Mouse (Mus musculus): ENCODE measurements around the gene Cela3b. TPM values are rescaled to one million over a fixed set of nuclear protein-coding genes. Genes with fewer than 3 reads are reported as not detected.

The Cela3b gene
- polyA plus RNA-seq, 1 experiment, result not detected

GRCm38 (mm10) chr4:137388059-137388794, 42.1 kb downstream of the Cela3b start:
- Histone ChIP-seq H3ac (ENCODE audit: control insufficient read depth, insufficient read length, low read depth) (peak overlapping the region; percentile 75), H3K4me3 (ENCODE audit: insufficient read depth, poor library complexity, severe bottlenecking) (peak overlapping the region; percentile 56), H3K27me3 (ENCODE audit: control insufficient read depth, insufficient read depth, insufficient read length) (no peaks in the 10 kb centered on the region), H3K79me3 (ENCODE audit: low read depth) (peaks cover 7% of the 10 kb centered on the region), H3K79me2 (ENCODE audit: control insufficient read depth, insufficient read depth) (peaks cover 11% of the 10 kb centered on the region), H3K36me3 (ENCODE audit: control insufficient read depth, insufficient read depth) (no peaks in the 10 kb centered on the region)
- TF ChIP-seq MAX (IDR thresholded peaks at IDR 0.05) (peak; percentile 53), CTCF (IDR thresholded peaks at IDR 0.05; ENCODE audit: control insufficient read depth, insufficient read depth, insufficient read length) (no peak)

GRCm38 (mm10) chr4:137387482-137388058, 42.8 kb downstream of the Cela3b start:
- Histone ChIP-seq H3K36me3 (ENCODE audit: control insufficient read depth, insufficient read depth) (no peaks in the 10 kb centered on the region), H3ac (ENCODE audit: control insufficient read depth, insufficient read length, low read depth) (peak overlapping the region; percentile 76), H3K4me3 (ENCODE audit: insufficient read depth, poor library complexity, severe bottlenecking) (peak overlapping the region; percentile 56), H3K79me2 (ENCODE audit: control insufficient read depth, insufficient read depth) (peaks cover 11% of the 10 kb centered on the region), H3K27me3 (ENCODE audit: control insufficient read depth, insufficient read depth, insufficient read length) (no peaks in the 10 kb centered on the region), H3K79me3 (ENCODE audit: low read depth) (peaks cover 7% of the 10 kb centered on the region)
- no peak for TF ChIP-seq FOSL1 (IDR thresholded peaks at IDR 0.05; ENCODE audit: insufficient read depth, low read length, poor library complexity, severe bottlenecking)
- TF ChIP-seq CEBPB (IDR thresholded peaks at IDR 0.05; ENCODE audit: low read depth), result no peak
- no peak for TF ChIP-seq MYOG (IDR thresholded peaks at IDR 0.05; ENCODE audit: control insufficient read depth, extremely low read depth, insufficient read length)
- no peak for TF ChIP-seq CTCF (IDR thresholded peaks at IDR 0.05; ENCODE audit: control insufficient read depth, insufficient read depth, insufficient read length)
- no peak for TF ChIP-seq USF1 (IDR thresholded peaks at IDR 0.05; ENCODE audit: low read depth)
- no peak for TF ChIP-seq MYOD1 (IDR thresholded peaks at IDR 0.05; ENCODE audit: control insufficient read depth, insufficient read length, low read depth)
- no peak for TF ChIP-seq MAX (IDR thresholded peaks at IDR 0.05)

- Histone ChIP-seq H3K79me2 (ENCODE audit: control insufficient read depth, insufficient read depth) (peaks cover 11% of the 10 kb centered on the region), H3K27me3 (ENCODE audit: control insufficient read depth, insufficient read depth, insufficient read length) (no peaks in the 10 kb centered on the region), H3K36me3 (ENCODE audit: control insufficient read depth, insufficient read depth) (peaks cover 2% of the 10 kb centered on the region), H3K79me3 (ENCODE audit: low read depth) (peaks cover 5% of the 10 kb centered on the region), H3ac (ENCODE audit: control insufficient read depth, insufficient read length, low read depth) (no peak overlapping the region), H3K4me3 (ENCODE audit: insufficient read depth, poor library complexity, severe bottlenecking) (no peak overlapping the region)
- TF ChIP-seq USF1 (IDR thresholded peaks at IDR 0.05; ENCODE audit: low read depth), result no peak
- TF ChIP-seq CEBPB (IDR thresholded peaks at IDR 0.05; ENCODE audit: low read depth), result no peak
- no peak for TF ChIP-seq MYOD1 (IDR thresholded peaks at IDR 0.05; ENCODE audit: control insufficient read depth, insufficient read length, low read depth)
- TF ChIP-seq MAX (IDR thresholded peaks at IDR 0.05), result no peak
- TF ChIP-seq MYOG (IDR thresholded peaks at IDR 0.05; ENCODE audit: control insufficient read depth, extremely low read depth, insufficient read length), result no peak
- no peak for TF ChIP-seq CTCF (IDR thresholded peaks at IDR 0.05; ENCODE audit: control insufficient read depth, insufficient read depth, insufficient read length)
- no peak for TF ChIP-seq FOSL1 (IDR thresholded peaks at IDR 0.05; ENCODE audit: insufficient read depth, low read length, poor library complexity, severe bottlenecking)
Measured at GRCm38 (mm10) chr4:137380702-137381605, 49.4 kb downstream of the Cela3b start.

GRCm38 (mm10) chr4:137379713-137380255, 50.6 kb downstream of the Cela3b start:
- no peak overlapping the region for H3ac ChIP-seq (ENCODE audit: control insufficient read depth, insufficient read length, low read depth)
- H3K4me3 ChIP-seq (ENCODE audit: insufficient read depth, poor library complexity, severe bottlenecking), result no peak overlapping the region

GRCm38 (mm10) chr4:137379085-137379484, 51.3 kb downstream of the Cela3b start:
- peaks cover 2% of the 10 kb centered on the region for H3K36me3 ChIP-seq (ENCODE audit: control insufficient read depth, insufficient read depth)
- H3ac ChIP-seq (ENCODE audit: control insufficient read depth, insufficient read length, low read depth), result no peak overlapping the region
- TF ChIP-seq MYOD1 (IDR thresholded peaks at IDR 0.05; ENCODE audit: control insufficient read depth, insufficient read length, low read depth), result no peak
- no peak for TF ChIP-seq CEBPB (IDR thresholded peaks at IDR 0.05; ENCODE audit: low read depth)
- no peaks in the 10 kb centered on the region for H3K27me3 ChIP-seq (ENCODE audit: control insufficient read depth, insufficient read depth, insufficient read length)
- no peak overlapping the region for H3K4me3 ChIP-seq (ENCODE audit: insufficient read depth, poor library complexity, severe bottlenecking)
- H3K79me2 ChIP-seq (ENCODE audit: control insufficient read depth, insufficient read depth), result peaks cover 11% of the 10 kb centered on the region
- H3K79me3 ChIP-seq (ENCODE audit: low read depth), result peaks cover 5% of the 10 kb centered on the region

More at GRCm38 (mm10) chr4:137379713-137380255, 50.6 kb downstream of the Cela3b start:
- TF ChIP-seq USF1 (IDR thresholded peaks at IDR 0.05; ENCODE audit: low read depth) (no peak), CEBPB (IDR thresholded peaks at IDR 0.05; ENCODE audit: low read depth) (no peak), MYOD1 (IDR thresholded peaks at IDR 0.05; ENCODE audit: control insufficient read depth, insufficient read length, low read depth) (no peak), CTCF (IDR thresholded peaks at IDR 0.05; ENCODE audit: control insufficient read depth, insufficient read depth, insufficient read length) (no peak), MAX (IDR thresholded peaks at IDR 0.05) (no peak)
- Histone ChIP-seq H3K36me3 (ENCODE audit: control insufficient read depth, insufficient read depth) (peaks cover 2% of the 10 kb centered on the region), H3K79me3 (ENCODE audit: low read depth) (peaks cover 5% of the 10 kb centered on the region), H3K79me2 (ENCODE audit: control insufficient read depth, insufficient read depth) (peaks cover 11% of the 10 kb centered on the region), H3K27me3 (ENCODE audit: control insufficient read depth, insufficient read depth, insufficient read length) (no peaks in the 10 kb centered on the region)
